Mouse (Mus musculus) MEL (cell line): ENCODE results near the gene Arhgef3. TPM values are rescaled to one million over a fixed set of nuclear protein-coding genes. Genes with fewer than 3 reads are reported as not detected.
A peak's percentile ranks its signal among the peaks of the same experiment; 100 is the strongest.

ENCODE experiments used
- DNase-seq: peaks from one replicate; pipeline ENCODE4 v3.0.0; 2011; ENCODE audit warnings: low read depth, low spot score
- H3K27ac ChIP-seq: 2 replicates; pipeline ENCODE4 v1.5.1; 2012; ENCODE audit warnings: low read depth, mild to moderate bottlenecking, control low read depth, low read length, moderate library complexity; ENCODE audit not compliant: control insufficient read depth
- H3K27me3 ChIP-seq, 2 experiments: fragments of 150-350 bp in 1 of 2; sonication (generic) in 1 of 2; 2 replicates each; pipeline ENCODE4 v1.6.1; 2012; ENCODE audit warnings: low read length in 2 of 2, mild to moderate bottlenecking in 2 of 2, improper control_type of control experiment in 1 of 2, moderate library complexity in 1 of 2; ENCODE audit not compliant: insufficient read depth in 2 of 2, control insufficient read depth in 1 of 2
- H3K36me3 ChIP-seq, 2 experiments: 2 replicates each; pipeline ENCODE4 v1.6.1; 2012 to 2014; ENCODE audit warnings: low read length in 2 of 2, improper control_type of control experiment in 1 of 2, inconsistent platforms in 1 of 2, mild to moderate bottlenecking in 1 of 2; ENCODE audit not compliant: insufficient read depth in 2 of 2, control insufficient read depth in 1 of 2
- H3K4me1 ChIP-seq, 2 experiments: fragments of 150-350 bp in 1 of 2; sonication (generic) in 1 of 2; 2 replicates each; pipeline ENCODE4 v1.6.1; 2012; ENCODE audit warnings: low read length in 2 of 2, improper control_type of control experiment in 1 of 2, mild to moderate bottlenecking in 1 of 2; ENCODE audit not compliant: insufficient read depth in 2 of 2, control insufficient read depth in 1 of 2
- H3K4me3 ChIP-seq, 2 experiments: fragments of 150-350 bp in 1 of 2; sonication (generic) in 1 of 2; 2 replicates each; pipeline ENCODE4 v1.5.1; 2012; ENCODE audit warnings: low read depth in 2 of 2, low read length in 2 of 2, mild to moderate bottlenecking in 2 of 2, moderate library complexity in 2 of 2, control low read depth in 1 of 2, improper control_type of control experiment in 1 of 2; ENCODE audit not compliant: control insufficient read depth in 1 of 2, insufficient read depth in 1 of 2
- H3K79me2 ChIP-seq: 2 replicates; pipeline ENCODE4 v1.6.1; 2012; ENCODE audit warnings: mild to moderate bottlenecking, low read length, moderate library complexity; ENCODE audit not compliant: control insufficient read depth, poor library complexity, insufficient read depth
- H3K9ac ChIP-seq: 2 replicates; pipeline ENCODE4 v1.6.1; 2012; ENCODE audit warnings: low read depth, mild to moderate bottlenecking, control low read depth, low read length, moderate library complexity; ENCODE audit not compliant: control insufficient read depth, poor library complexity, severe bottlenecking
- H3K9me3 ChIP-seq: fragments of 150-350 bp; sonication (generic); replicated peaks from 2 replicates; pipeline ENCODE4 v1.6.1; 2012; ENCODE audit warnings: mild to moderate bottlenecking, low read length, improper control_type of control experiment, moderate library complexity; ENCODE audit not compliant: insufficient read depth
- BHLHE40 ChIP-seq: IDR thresholded peaks from 2 replicates; pipeline ENCODE4 v1.6.1; 2012; ENCODE audit warnings: low read depth, mild to moderate bottlenecking, inconsistent platforms, low read length, improper control_type of control experiment, borderline replicate concordance
- CTCF ChIP-seq, 3 experiments: IDR thresholded peaks in 2 of 3; conservative IDR thresholded peaks in 1 of 3; 2 replicates each; pipeline ENCODE4 v1.5.1; 2011 to 2012; ENCODE audit warnings: low read length in 3 of 3, low read depth in 2 of 3, mild to moderate bottlenecking in 2 of 3, improper control_type of control experiment in 1 of 3, inconsistent platforms in 1 of 3, mixed read lengths in 1 of 3, moderate library complexity in 1 of 3; ENCODE audit not compliant: control insufficient read depth in 1 of 3, insufficient read depth in 1 of 3, poor library complexity in 1 of 3, severe bottlenecking in 1 of 3
- E2F4 ChIP-seq: IDR thresholded peaks from 2 replicates; pipeline ENCODE4 v1.6.1; 2011; ENCODE audit warnings: low read depth, low read length, improper control_type of control experiment, borderline replicate concordance
- ELF1 ChIP-seq: IDR thresholded peaks from 2 replicates; pipeline ENCODE4 v1.6.1; 2014; ENCODE audit warnings: low read depth, mild to moderate bottlenecking, inconsistent platforms, low read length, improper control_type of control experiment, moderate library complexity
- EP300 ChIP-seq, 2 experiments: IDR thresholded peaks; 2 replicates each; pipeline ENCODE4 v1.6.1; 2011; ENCODE audit warnings: improper control_type of control experiment in 2 of 2, low read length in 2 of 2, low read depth in 1 of 2, mild to moderate bottlenecking in 1 of 2
- GABPA ChIP-seq: IDR thresholded peaks from 2 replicates; pipeline ENCODE4 v1.6.1; 2012; ENCODE audit warnings: low read depth, mild to moderate bottlenecking, inconsistent platforms, low read length, improper control_type of control experiment, moderate library complexity
- GATA1 ChIP-seq: IDR thresholded peaks from 2 replicates; pipeline ENCODE4 v1.6.1; 2011; ENCODE audit warnings: low read depth, low read length, improper control_type of control experiment
- JUND ChIP-seq: IDR thresholded peaks from 2 replicates; pipeline ENCODE4 v1.6.1; 2011; ENCODE audit warnings: low read depth, mild to moderate bottlenecking, improper control_type of control experiment, low read length
- MAZ ChIP-seq: IDR thresholded peaks from 2 replicates; pipeline ENCODE4 v1.6.1; 2012; ENCODE audit warnings: low read depth, mild to moderate bottlenecking, inconsistent platforms, low read length, improper control_type of control experiment
- MEF2A ChIP-seq: IDR thresholded peaks from 2 replicates; pipeline ENCODE4 v1.6.1; 2014; ENCODE audit warnings: low read depth, mild to moderate bottlenecking, inconsistent platforms, low read length, improper control_type of control experiment; ENCODE audit not compliant: poor library complexity, insufficient replicate concordance, severe bottlenecking; ENCODE audit errors: extremely low read depth
- MYC ChIP-seq: IDR thresholded peaks from 2 replicates; pipeline ENCODE4 v1.6.1; 2011; ENCODE audit warnings: low read depth, mild to moderate bottlenecking, low read length, improper control_type of control experiment, moderate library complexity
- NELFE ChIP-seq: IDR thresholded peaks from 2 replicates; pipeline ENCODE4 v1.6.1; 2011; ENCODE audit warnings: low read depth, low read length, improper control_type of control experiment
- POLR2AphosphoS2 ChIP-seq: IDR thresholded peaks from 2 replicates; pipeline ENCODE4 v1.6.1; 2011; ENCODE audit warnings: low read length, improper control_type of control experiment
- RAD21 ChIP-seq: IDR thresholded peaks from 2 replicates; pipeline ENCODE4 v1.6.1; 2011; ENCODE audit warnings: mild to moderate bottlenecking, low read depth, low read length, improper control_type of control experiment
- SIN3A ChIP-seq: IDR thresholded peaks from 2 replicates; pipeline ENCODE4 v1.6.1; 2012; ENCODE audit warnings: low read length, improper control_type of control experiment, inconsistent platforms
- TBP ChIP-seq: IDR thresholded peaks from 2 replicates; pipeline ENCODE4 v1.8.0; 2011; ENCODE audit warnings: low read depth, low read length, improper control_type of control experiment
- ZC3H11A ChIP-seq: IDR thresholded peaks from 2 replicates; pipeline ENCODE4 v1.6.1; 2012; ENCODE audit warnings: low read depth, mild to moderate bottlenecking, inconsistent platforms, low read length, improper control_type of control experiment
- ZKSCAN1 ChIP-seq: IDR thresholded peaks from 2 replicates; pipeline ENCODE4 v1.6.1; 2012; ENCODE audit warnings: low read depth, mild to moderate bottlenecking, inconsistent platforms, low read length, improper control_type of control experiment, moderate library complexity
- ZMIZ1 ChIP-seq: IDR thresholded peaks from 2 replicates; pipeline ENCODE4 v1.6.1; 2012; ENCODE audit warnings: low read depth, mild to moderate bottlenecking, inconsistent platforms, low read length, improper control_type of control experiment, moderate library complexity
- polyA plus RNA-seq, 2 experiments: library from polyadenylated mRNA; stranded (reverse) in 1 of 2; unstranded in 1 of 2; fragments of >175 nt in 1 of 2; fragments of >200 nt in 1 of 2; gene quantifications; 2 replicates each; pipeline versions ENCODE4 v1.2.1 to v1.2.4; 2012; ENCODE audit warnings: low replicate concordance in 2 of 2, low read depth in 1 of 2; ENCODE audit not compliant: insufficient read length in 2 of 2, insufficient read depth in 1 of 2, missing spikeins in 1 of 2
- total RNA-seq: library from RNA; depleted of rRNA; stranded (reverse); fragments of 300-350 nt; gene quantifications from 2 replicates; pipeline ENCODE4 v1.2.3, GENCODE M21; 2012

Gene Arhgef3
- total and polyA plus RNA-seq, 3 experiments: 2.1 to 2.7 TPM; not detected in 1

DNA sequence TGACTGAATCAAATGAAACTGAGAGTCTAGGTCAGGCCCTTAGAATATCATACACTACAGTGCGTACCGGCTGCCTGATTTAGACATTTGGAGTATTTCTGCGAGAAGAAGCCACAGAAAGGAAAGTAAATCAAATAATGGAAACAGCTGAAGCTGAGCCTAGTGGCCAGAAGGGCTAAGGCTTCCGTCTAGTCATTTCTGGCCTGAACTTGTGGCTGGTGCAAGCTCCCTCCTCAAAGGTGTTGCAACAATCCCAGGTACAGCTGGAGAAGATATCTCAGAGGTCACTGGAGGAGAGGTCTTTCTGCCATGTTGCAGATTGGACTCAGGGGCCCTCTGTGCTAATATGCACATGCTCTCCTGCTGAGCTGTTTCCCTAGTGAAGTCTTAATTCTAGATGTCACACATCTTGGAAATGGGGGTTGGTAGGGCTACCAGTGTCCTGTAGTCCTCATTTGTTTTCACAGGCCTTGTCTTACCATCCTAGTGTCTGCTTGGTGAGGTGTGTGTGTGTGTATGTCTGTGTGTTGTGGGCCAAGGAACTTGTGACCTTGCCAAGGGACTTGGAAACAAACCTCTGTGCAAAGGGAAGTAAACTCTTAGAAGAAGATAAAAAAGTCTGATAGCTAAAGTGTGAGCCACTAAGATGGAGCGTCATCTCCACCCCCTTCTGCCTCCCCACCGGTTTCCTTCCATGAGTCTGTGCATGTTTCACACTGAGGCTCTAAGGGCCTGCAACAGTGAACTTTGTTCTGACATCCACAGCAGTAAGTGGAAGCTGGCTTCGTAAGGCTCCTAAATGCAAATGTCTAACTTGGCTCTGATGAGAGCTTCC, 230.6 kb downstream of the Arhgef3 start:
- Histone ChIP-seq H3K9ac (no peak overlapping the region), H3K27me3 (no peaks in the 10 kb centered on the region), H3K27ac (no peak overlapping the region), H3K4me3 (no peak overlapping the region), H3K36me3 (peaks cover 0 to 18% of the 10 kb centered on the region in 2 experiments; a peak in 2 of 4 replicates), H3K79me2 (no peaks in the 10 kb centered on the region), H3K9me3 (no peaks in the 10 kb centered on the region), H3K4me1 (peaks cover 5 to 24% of the 10 kb centered on the region in 2 experiments)
- peak; percentile 44 for DNase-seq
- 0 out of 2 replicates have a peak, but pooled peaks have one; percentile 21 for TF ChIP-seq MAZ
- TF ChIP-seq BHLHE40: no peak
- TF ChIP-seq CTCF (IDR thresholded peaks at IDR 0.05 in 2 of 3, conservative IDR thresholded peaks at IDR 0.05 in 1 of 3; ENCODE audit: control insufficient read depth in 1 of 3, insufficient read depth in 1 of 3, low read depth in 2 of 3, low read length in 3 of 3, poor library complexity in 1 of 3, severe bottlenecking in 1 of 3): no peak
- 0 out of 4 replicates have a peak, but pooled peaks have one; percentile 6 to 12 for TF ChIP-seq EP300 (IDR thresholded peaks at IDR 0.05; ENCODE audit: low read depth in 1 of 2, low read length in 2 of 2)
- no peak for TF ChIP-seq MYC
- TF ChIP-seq GATA1: peak; percentile 43; the same call in 1 of the 2 replicates
- TF ChIP-seq ZKSCAN1: no peak
- no peak for TF ChIP-seq ZC3H11A
- TF ChIP-seq MEF2A: no peak
- TF ChIP-seq TBP: no peak
- no peak for TF ChIP-seq GABPA
- no peak for TF ChIP-seq ZMIZ1
- no peak for TF ChIP-seq NELFE
- TF ChIP-seq JUND: no peak
- no peak for TF ChIP-seq RAD21
- no peak for TF ChIP-seq SIN3A
- TF ChIP-seq POLR2AphosphoS2: no peak

DNA sequence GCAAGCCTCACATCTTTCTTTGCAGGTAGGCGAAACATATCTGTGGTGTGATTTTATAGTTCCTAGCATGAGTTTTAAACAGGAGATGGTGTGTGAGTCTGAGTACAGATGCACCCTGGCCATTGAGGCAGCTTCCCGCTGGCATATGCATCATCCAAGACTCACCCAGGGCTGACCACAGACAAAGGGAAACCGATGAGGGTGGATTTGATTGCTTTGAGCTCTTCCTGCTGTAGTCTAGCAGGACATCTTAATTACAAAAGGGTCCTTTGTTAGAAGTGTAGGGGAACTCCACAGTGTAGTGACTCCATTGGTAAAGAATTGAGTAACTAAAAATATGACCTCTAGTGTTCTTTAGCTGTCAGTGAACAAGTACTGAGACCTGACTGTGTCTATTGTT, 232.5 kb downstream of the Arhgef3 start:
- Histone ChIP-seq H3K9ac (no peak overlapping the region), H3K36me3 (peaks cover 0 to 34% of the 10 kb centered on the region in 2 experiments; a peak in 2 of 4 replicates), H3K4me1 (peaks cover 11 to 40% of the 10 kb centered on the region in 2 experiments), H3K79me2 (no peaks in the 10 kb centered on the region), H3K27me3 (no peaks in the 10 kb centered on the region), H3K27ac (no peak overlapping the region), H3K4me3 (no peak overlapping the region), H3K9me3 (no peaks in the 10 kb centered on the region)
- DNase-seq: no peak
- no peak for TF ChIP-seq ELF1
- no peak for TF ChIP-seq E2F4
- TF ChIP-seq ZC3H11A: no peak
- no peak for TF ChIP-seq BHLHE40
- TF ChIP-seq SIN3A: no peak
- TF ChIP-seq GATA1: no peak
- no peak for TF ChIP-seq EP300 (IDR thresholded peaks at IDR 0.05; ENCODE audit: low read depth in 1 of 2, low read length in 2 of 2)
